Mouse (Mus musculus): ENCODE data around the gene Plekhg4. TPM values are rescaled to one million over a fixed set of nuclear protein-coding genes. Genes with fewer than 3 reads are reported as not detected.

The Plekhg4 gene
- polyA plus RNA-seq, 1 experiment from 2014 or later, result 2.4 TPM

GRCm38 (mm10) chr8:105380308-105380707 lies 7.2 kb downstream of the Plekhg4 start:
- Histone ChIP-seq H3K27ac (replicated peaks) (no peak overlapping the region), H3K9ac (replicated peaks) (no peak overlapping the region), H3K36me3 (no peaks in the 10 kb centered on the region), H3K4me3 (replicated peaks) (no peak overlapping the region), H3K4me2 (no peak overlapping the region), H3K9me3 (replicated peaks) (no peaks in the 10 kb centered on the region), H3K4me1 (peaks cover 9% of the 10 kb centered on the region; the same call in 1 of the 2 replicates), H3K27me3 (replicated peaks) (no peaks in the 10 kb centered on the region)
- 85% methylated on average over 12 of the region's 12 CpGs for WGBS
- no peak for ATAC-seq (ENCODE audit: low FRiP score)

- ATAC-seq (ENCODE audit: low FRiP score), result no peak
- Histone ChIP-seq H3K4me2 (no peak overlapping the region), H3K36me3 (no peaks in the 10 kb centered on the region), H3K4me3 (replicated peaks) (no peak overlapping the region), H3K9ac (replicated peaks) (no peak overlapping the region), H3K4me1 (no peaks in the 10 kb centered on the region), H3K27me3 (replicated peaks) (no peaks in the 10 kb centered on the region), H3K9me3 (replicated peaks) (no peaks in the 10 kb centered on the region), H3K27ac (replicated peaks) (no peak overlapping the region)
- 96% methylated on average over 2 of the region's 2 CpGs for WGBS
Measured at GRCm38 (mm10) chr8:105384070-105384469, 11.0 kb downstream of the Plekhg4 start.

GRCm38 (mm10) chr8:105387151-105387550 lies 14.1 kb downstream of the Plekhg4 start:
- H3K4me3 ChIP-seq (replicated peaks), result no peak overlapping the region
- H3K4me2 ChIP-seq, result no peak overlapping the region
- H3K9ac ChIP-seq (replicated peaks), result no peak overlapping the region
- ATAC-seq (ENCODE audit: low FRiP score), result no peak
- H3K4me1 ChIP-seq, result no peaks in the 10 kb centered on the region
- WGBS, result 71% methylated on average over 1 of the region's 1 CpGs
- H3K36me3 ChIP-seq, result no peaks in the 10 kb centered on the region
- H3K9me3 ChIP-seq (replicated peaks), result no peaks in the 10 kb centered on the region
- H3K27ac ChIP-seq (replicated peaks), result no peak overlapping the region
- H3K27me3 ChIP-seq (replicated peaks), result no peaks in the 10 kb centered on the region

- Histone ChIP-seq H3K4me1 (no peaks in the 10 kb centered on the region), H3K9ac (replicated peaks) (no peak overlapping the region), H3K9me3 (replicated peaks) (no peaks in the 10 kb centered on the region), H3K4me2 (no peak overlapping the region), H3K4me3 (replicated peaks) (no peak overlapping the region), H3K27me3 (replicated peaks) (no peaks in the 10 kb centered on the region), H3K27ac (replicated peaks) (no peak overlapping the region), H3K36me3 (no peaks in the 10 kb centered on the region)
- no peak for ATAC-seq (ENCODE audit: low FRiP score)
- 76% methylated on average over 6 of the region's 6 CpGs for WGBS
Measured at GRCm38 (mm10) chr8:105389096-105389495, 16.0 kb downstream of the Plekhg4 start.

GRCm38 (mm10) chr8:105393089-105393787 lies 20.2 kb downstream of the Plekhg4 start:
- H3K4me2 ChIP-seq, result no peak overlapping the region
- no peaks in the 10 kb centered on the region for H3K27me3 ChIP-seq (replicated peaks)
- no peak overlapping the region; the same call in 1 of the 2 replicates for H3K9ac ChIP-seq (replicated peaks)
- H3K9me3 ChIP-seq (replicated peaks), result no peaks in the 10 kb centered on the region
- no peak overlapping the region for H3K27ac ChIP-seq (replicated peaks)
- no peaks in the 10 kb centered on the region for H3K4me1 ChIP-seq
- no peaks in the 10 kb centered on the region for H3K36me3 ChIP-seq
- no peak for ATAC-seq (ENCODE audit: low FRiP score)
- no peak overlapping the region for H3K4me3 ChIP-seq (replicated peaks)
- 89% methylated on average over 12 of the region's 12 CpGs for WGBS

GRCm38 (mm10) chr8:105393915-105394314 lies 20.8 kb downstream of the Plekhg4 start:
- H3K4me3 ChIP-seq (replicated peaks), result no peak overlapping the region
- no peaks in the 10 kb centered on the region for H3K4me1 ChIP-seq
- ATAC-seq (ENCODE audit: low FRiP score), result no peak
- no peaks in the 10 kb centered on the region for H3K9me3 ChIP-seq (replicated peaks)
- H3K27ac ChIP-seq (replicated peaks), result no peak overlapping the region
- H3K4me2 ChIP-seq, result no peak overlapping the region
- no peaks in the 10 kb centered on the region for H3K36me3 ChIP-seq
- WGBS, result 51% methylated on average over 7 of the region's 7 CpGs
- H3K27me3 ChIP-seq (replicated peaks), result no peaks in the 10 kb centered on the region
- no peak overlapping the region for H3K9ac ChIP-seq (replicated peaks)

GRCm38 (mm10) chr8:105397747-105398146 lies 24.7 kb downstream of the Plekhg4 start:
- Histone ChIP-seq H3K27me3 (replicated peaks) (no peaks in the 10 kb centered on the region), H3K9ac (replicated peaks) (no peak overlapping the region), H3K4me3 (replicated peaks) (no peak overlapping the region), H3K36me3 (no peaks in the 10 kb centered on the region), H3K9me3 (replicated peaks) (no peaks in the 10 kb centered on the region), H3K27ac (replicated peaks) (no peak overlapping the region), H3K4me2 (no peak overlapping the region), H3K4me1 (no peaks in the 10 kb centered on the region)
- 35% methylated on average over 3 of the region's 3 CpGs for WGBS
- no peak for ATAC-seq (ENCODE audit: low FRiP score)

GRCm38 (mm10) chr8:105400016-105400415 lies 26.9 kb downstream of the Plekhg4 start:
- WGBS, result 84% methylated on average over 5 of the region's 5 CpGs

GRCm38 (mm10) chr8:105403467-105403866 lies 30.4 kb downstream of the Plekhg4 start:
- no peaks in the 10 kb centered on the region for H3K9me3 ChIP-seq (replicated peaks)
- H3K27me3 ChIP-seq (replicated peaks), result no peaks in the 10 kb centered on the region
- H3K4me2 ChIP-seq, result no peak overlapping the region
- H3K4me1 ChIP-seq, result no peaks in the 10 kb centered on the region
- H3K36me3 ChIP-seq, result no peaks in the 10 kb centered on the region
- H3K9ac ChIP-seq (replicated peaks), result no peak overlapping the region
- no peak overlapping the region for H3K27ac ChIP-seq (replicated peaks)
- no peak overlapping the region for H3K4me3 ChIP-seq (replicated peaks)
- 86% methylated on average over 8 of the region's 8 CpGs for WGBS
- ATAC-seq (ENCODE audit: low FRiP score), result no peak

More at GRCm38 (mm10) chr8:105400016-105400415, 26.9 kb downstream of the Plekhg4 start:
- Histone ChIP-seq H3K4me1 (no peaks in the 10 kb centered on the region), H3K9me3 (replicated peaks) (no peaks in the 10 kb centered on the region), H3K27ac (replicated peaks) (no peak overlapping the region), H3K4me2 (no peak overlapping the region), H3K36me3 (no peaks in the 10 kb centered on the region), H3K9ac (replicated peaks) (no peak overlapping the region), H3K27me3 (replicated peaks) (no peaks in the 10 kb centered on the region), H3K4me3 (replicated peaks) (no peak overlapping the region)
- ATAC-seq (ENCODE audit: low FRiP score), result no peak

GRCm38 (mm10) chr8:105404496-105404895 lies 31.4 kb downstream of the Plekhg4 start:
- Histone ChIP-seq H3K4me2 (no peak overlapping the region), H3K27ac (replicated peaks) (no peak overlapping the region), H3K9ac (replicated peaks) (no peak overlapping the region), H3K27me3 (replicated peaks) (no peaks in the 10 kb centered on the region), H3K4me3 (replicated peaks) (no peak overlapping the region), H3K4me1 (no peaks in the 10 kb centered on the region), H3K36me3 (no peaks in the 10 kb centered on the region), H3K9me3 (replicated peaks) (no peaks in the 10 kb centered on the region)
- no peak for ATAC-seq (ENCODE audit: low FRiP score)
- 47% methylated on average over 1 of the region's 1 CpGs for WGBS

- Histone ChIP-seq H3K9me3 (replicated peaks) (no peaks in the 10 kb centered on the region), H3K4me3 (replicated peaks) (no peak overlapping the region), H3K4me1 (no peaks in the 10 kb centered on the region), H3K4me2 (no peak overlapping the region), H3K9ac (replicated peaks) (no peak overlapping the region), H3K36me3 (no peaks in the 10 kb centered on the region), H3K27ac (replicated peaks) (no peak overlapping the region), H3K27me3 (replicated peaks) (no peaks in the 10 kb centered on the region)
- 70% methylated on average over 10 of the region's 10 CpGs for WGBS
- ATAC-seq (ENCODE audit: low FRiP score), result no peak
Measured at GRCm38 (mm10) chr8:105406416-105406815, 33.3 kb downstream of the Plekhg4 start.

GRCm38 (mm10) chr8:105408331-105408730 lies 35.3 kb downstream of the Plekhg4 start:
- 71% methylated on average over 7 of the region's 7 CpGs for WGBS
- no peak for ATAC-seq (ENCODE audit: low FRiP score)
- no peak overlapping the region for H3K4me3 ChIP-seq (replicated peaks)

More at GRCm38 (mm10) chr8:105408331-105408730, 35.3 kb downstream of the Plekhg4 start:
- Histone ChIP-seq H3K36me3 (no peaks in the 10 kb centered on the region), H3K27ac (replicated peaks) (no peak overlapping the region), H3K9ac (replicated peaks) (no peak overlapping the region), H3K4me1 (peaks cover 3% of the 10 kb centered on the region), H3K27me3 (replicated peaks) (0 out of 2 replicates have a peak, but pooled peaks cover 5% of the 10 kb centered on the region), H3K9me3 (replicated peaks) (no peaks in the 10 kb centered on the region), H3K4me2 (no peak overlapping the region)

All from neural tube, embryonic 15.5 days (tissue).